Mouse (Mus musculus) hindbrain, embryonic 10.5 days (tissue): ENCODE data around the gene Rundc3b. TPM values are rescaled to one million over a fixed set of nuclear protein-coding genes. Genes with fewer than 3 reads are reported as not detected.

Experiments used
- polyA plus RNA-seq: library from polyadenylated mRNA; unstranded; fragments of >200 nt; fragmentation: Nextera tagmentation; extraction: Ambion mirVana; gene quantifications from 2 replicates; pipeline ENCODE4 v1.2.1, GENCODE M21; 2016

Gene Rundc3b
- polyA plus RNA-seq, 1 experiment from 2014 or later = 8.1 TPM

Other genes starting within 250 kb of the Rundc3b start
- 44.8 and 60.7 TPM in 2 replicates for gene Dbf4, start 200.2 kb downstream of the Rundc3b start, polyA plus RNA-seq
- 6.7 and 9.3 TPM in 2 replicates for gene Slc25a40, start 200.1 kb downstream of the Rundc3b start, polyA plus RNA-seq
- 0.22 and 0.26 TPM in 2 replicates for gene Abcb1a, start 37.1 kb upstream of the Rundc3b start, polyA plus RNA-seq
- gene Abcb1b, start 175.2 kb upstream of the Rundc3b start, polyA plus RNA-seq = 0.34 and 0.54 TPM in 2 replicates